Mouse (Mus musculus): ENCODE measurements around the gene Evi2a. TPM values are rescaled to one million over a fixed set of nuclear protein-coding genes. Genes with fewer than 3 reads are reported as not detected.

Gene Evi2a
- 4.3 and 4.7 TPM in 2 replicates for polyA plus RNA-seq (2015; fragmentation: Nextera tagmentation; extraction: Ambion mirVana)

GRCm38 (mm10) chr11:79530333-79530761 is at the start of gene Evi2a, which contains the start of gene Evi2:
Gene Evi2a (minus strand): TSS chr11:79530609.
Gene Evi2 (minus strand): TSS chr11:79530589.
- WGBS, result 81% methylated on average over 7 of the region's 7 CpGs
- Histone ChIP-seq H3K27me3 (no peaks in the 10 kb centered on the region), H3K4me2 (no peak within 1 kb of the TSS), H3K4me1 (replicated peaks) (no peaks in the 10 kb centered on the region; the same call in 1 of the 2 replicates), H3K27ac (no peak within 1 kb of the TSS), H3K9ac (no peak within 1 kb of the TSS), H3K36me3 (peaks cover 18% of the 10 kb centered on the region), H3K4me3 (no peak within 1 kb of the TSS), H3K9me3 (no peaks in the 10 kb centered on the region)
- no peak for ATAC-seq (ENCODE audit: low FRiP score)

GRCm38 (mm10) chr11:79577741-79578140 is 47.3 kb upstream of the Evi2a start:
- ATAC-seq (ENCODE audit: low FRiP score), result no peak
- H3K4me2 ChIP-seq, result no peak overlapping the region
- no peaks in the 10 kb centered on the region for H3K27me3 ChIP-seq
- H3K9ac ChIP-seq, result no peak overlapping the region
- peaks cover 44% of the 10 kb centered on the region for H3K36me3 ChIP-seq
- 45% methylated on average over 5 of the region's 5 CpGs for WGBS
- no peak overlapping the region for H3K27ac ChIP-seq
- H3K9me3 ChIP-seq, result no peaks in the 10 kb centered on the region
- H3K4me3 ChIP-seq, result no peak overlapping the region
- H3K4me1 ChIP-seq (replicated peaks), result no peaks in the 10 kb centered on the region

- 92% methylated on average over 14 of the region's 14 CpGs for WGBS
- Histone ChIP-seq H3K27me3 (no peaks in the 10 kb centered on the region), H3K4me2 (no peak overlapping the region), H3K36me3 (peaks cover 65% of the 10 kb centered on the region), H3K4me1 (replicated peaks) (no peaks in the 10 kb centered on the region), H3K9ac (no peak overlapping the region), H3K9me3 (no peaks in the 10 kb centered on the region), H3K4me3 (no peak overlapping the region), H3K27ac (no peak overlapping the region)
- no peak for ATAC-seq (ENCODE audit: low FRiP score)
These were observed 45.1 kb upstream of the Evi2a start for GRCm38 (mm10) chr11:79575383-79576073.

GRCm38 (mm10) chr11:79573836-79574235 is 43.4 kb upstream of the Evi2a start:
- WGBS, result 81% methylated on average over 3 of the region's 3 CpGs
- Histone ChIP-seq H3K27me3 (no peaks in the 10 kb centered on the region), H3K4me2 (no peak overlapping the region), H3K9me3 (no peaks in the 10 kb centered on the region), H3K4me3 (no peak overlapping the region), H3K27ac (no peak overlapping the region), H3K36me3 (peaks cover 73% of the 10 kb centered on the region), H3K9ac (no peak overlapping the region), H3K4me1 (replicated peaks) (no peaks in the 10 kb centered on the region)
- ATAC-seq (ENCODE audit: low FRiP score), result no peak

GRCm38 (mm10) chr11:79570319-79570718 is 39.9 kb upstream of the Evi2a start:
- Histone ChIP-seq H3K4me1 (replicated peaks) (no peaks in the 10 kb centered on the region), H3K4me3 (no peak overlapping the region), H3K9ac (no peak overlapping the region), H3K36me3 (peaks cover 91% of the 10 kb centered on the region), H3K4me2 (no peak overlapping the region), H3K27ac (no peak overlapping the region), H3K27me3 (no peaks in the 10 kb centered on the region), H3K9me3 (no peaks in the 10 kb centered on the region)
- no peak for ATAC-seq (ENCODE audit: low FRiP score)
- 89% methylated on average over 2 of the region's 2 CpGs for WGBS

GRCm38 (mm10) chr11:79568197-79568911 is 37.9 kb upstream of the Evi2a start:
- H3K36me3 ChIP-seq, result peaks cover 83% of the 10 kb centered on the region
- ATAC-seq (ENCODE audit: low FRiP score), result no peak
- no peak overlapping the region for H3K4me2 ChIP-seq
- H3K4me1 ChIP-seq (replicated peaks), result no peaks in the 10 kb centered on the region
- 93% methylated on average over 11 of the region's 11 CpGs for WGBS
- no peak overlapping the region for H3K9ac ChIP-seq
- H3K27me3 ChIP-seq, result no peaks in the 10 kb centered on the region
- H3K27ac ChIP-seq, result no peak overlapping the region
- no peak overlapping the region for H3K4me3 ChIP-seq
- H3K9me3 ChIP-seq, result no peaks in the 10 kb centered on the region

- Histone ChIP-seq H3K4me3 (no peak overlapping the region), H3K36me3 (peaks cover 84% of the 10 kb centered on the region), H3K9ac (no peak overlapping the region), H3K4me2 (no peak overlapping the region), H3K4me1 (replicated peaks) (no peaks in the 10 kb centered on the region), H3K27ac (no peak overlapping the region), H3K9me3 (no peaks in the 10 kb centered on the region), H3K27me3 (no peaks in the 10 kb centered on the region)
- no peak for ATAC-seq (ENCODE audit: low FRiP score)
- WGBS, result 43% methylated on average over 1 of the region's 1 CpGs
These were observed 36.5 kb upstream of the Evi2a start for GRCm38 (mm10) chr11:79566947-79567346.

- 91% methylated on average over 7 of the region's 7 CpGs for WGBS
- Histone ChIP-seq H3K9me3 (no peaks in the 10 kb centered on the region), H3K27ac (no peak overlapping the region), H3K27me3 (no peaks in the 10 kb centered on the region), H3K4me1 (replicated peaks) (no peaks in the 10 kb centered on the region), H3K4me2 (no peak overlapping the region), H3K9ac (no peak overlapping the region), H3K4me3 (no peak overlapping the region), H3K36me3 (peaks cover 78% of the 10 kb centered on the region)
- ATAC-seq (ENCODE audit: low FRiP score), result no peak
These were observed 33.1 kb upstream of the Evi2a start for GRCm38 (mm10) chr11:79563493-79563892.

- Histone ChIP-seq H3K36me3 (peaks cover 70% of the 10 kb centered on the region), H3K9me3 (no peaks in the 10 kb centered on the region), H3K4me1 (replicated peaks) (no peaks in the 10 kb centered on the region), H3K9ac (no peak overlapping the region), H3K4me2 (no peak overlapping the region), H3K27ac (no peak overlapping the region), H3K4me3 (no peak overlapping the region), H3K27me3 (no peaks in the 10 kb centered on the region)
- 96% methylated on average over 4 of the region's 4 CpGs for WGBS
- ATAC-seq (ENCODE audit: low FRiP score), result no peak
These were observed 30.1 kb upstream of the Evi2a start for GRCm38 (mm10) chr11:79560536-79560935.

GRCm38 (mm10) chr11:79552622-79553021 is 22.2 kb upstream of the Evi2a start:
- H3K9me3 ChIP-seq, result no peaks in the 10 kb centered on the region
- no peak overlapping the region for H3K27ac ChIP-seq
- no peak overlapping the region for H3K9ac ChIP-seq
- WGBS, result 87% methylated on average over 1 of the region's 1 CpGs
- H3K4me1 ChIP-seq (replicated peaks), result no peaks in the 10 kb centered on the region
- H3K36me3 ChIP-seq, result peaks cover 84% of the 10 kb centered on the region
- H3K27me3 ChIP-seq, result no peaks in the 10 kb centered on the region
- ATAC-seq (ENCODE audit: low FRiP score), result no peak
- H3K4me3 ChIP-seq, result no peak overlapping the region
- no peak overlapping the region for H3K4me2 ChIP-seq

- no peak overlapping the region for H3K4me3 ChIP-seq
- no peak overlapping the region for H3K9ac ChIP-seq
- no peak for ATAC-seq (ENCODE audit: low FRiP score)
- no peak overlapping the region for H3K4me2 ChIP-seq
- H3K4me1 ChIP-seq (replicated peaks), result no peaks in the 10 kb centered on the region; the same call in 1 of the 2 replicates
- no peaks in the 10 kb centered on the region for H3K9me3 ChIP-seq
- peaks cover 32% of the 10 kb centered on the region for H3K36me3 ChIP-seq
- H3K27me3 ChIP-seq, result no peaks in the 10 kb centered on the region
- no peak overlapping the region for H3K27ac ChIP-seq
- WGBS, result 100% methylated on average over 3 of the region's 3 CpGs
These were observed 5.9 kb upstream of the Evi2a start for GRCm38 (mm10) chr11:79536293-79536692.

- H3K4me1 ChIP-seq (replicated peaks), result no peaks in the 10 kb centered on the region; the same call in 1 of the 2 replicates
- H3K9me3 ChIP-seq, result no peaks in the 10 kb centered on the region
- H3K4me2 ChIP-seq, result no peak overlapping the region
- H3K27ac ChIP-seq, result no peak overlapping the region
- no peak overlapping the region for H3K4me3 ChIP-seq
- ATAC-seq (ENCODE audit: low FRiP score), result no peak
- peaks cover 30% of the 10 kb centered on the region for H3K36me3 ChIP-seq
- H3K27me3 ChIP-seq, result no peaks in the 10 kb centered on the region
- 91% methylated on average over 4 of the region's 4 CpGs for WGBS
- H3K9ac ChIP-seq, result no peak overlapping the region
These were observed 5.1 kb upstream of the Evi2a start for GRCm38 (mm10) chr11:79535554-79535953.

All from hindbrain, embryonic 13.5 days (tissue).